Mouse (Mus musculus) heart, postnatal 0 days (tissue): ENCODE measurements around the gene Trpm4. TPM values are rescaled to one million over a fixed set of nuclear protein-coding genes. Genes with fewer than 3 reads are reported as not detected.

Source experiments
- ATAC-seq: fragments of 200-750 bp; cut with Nextera tagmentation; 2 replicates; pipeline ENCODE4 v1.8.0; 2017; ENCODE audit warnings: low read depth, moderate number of reproducible peaks, moderate library complexity; ENCODE audit not compliant: insufficient read depth
- DNase-seq: peaks from one replicate; pipeline ENCODE4 v3.0.0-alpha.2; 2016; ENCODE audit warnings: low spot score
- H3K27ac ChIP-seq: fragments of 300-500 bp; sonication (generic); 2 replicates; pipeline ENCODE4 v1.5.1; 2014; ENCODE audit warnings: low read depth, mild to moderate bottlenecking
- H3K27me3 ChIP-seq: fragments of 300-500 bp; sonication (generic); 2 replicates; pipeline ENCODE4 v1.6.1; 2014; ENCODE audit warnings: low read length, mixed read lengths; ENCODE audit not compliant: control insufficient read depth, insufficient read depth
- H3K36me3 ChIP-seq: fragments of 300-500 bp; sonication (generic); replicated peaks from 2 replicates; pipeline ENCODE4 v1.6.1; 2014; ENCODE audit warnings: low read length, mixed read lengths; ENCODE audit not compliant: control insufficient read depth, insufficient read depth
- H3K4me1 ChIP-seq: fragments of 300-500 bp; sonication (generic); 2 replicates; pipeline ENCODE4 v1.6.1; 2014; ENCODE audit warnings: antibody characterized with exemption; ENCODE audit not compliant: control insufficient read depth, insufficient read depth
- H3K4me2 ChIP-seq: fragments of 300-500 bp; sonication (generic); 2 replicates; pipeline ENCODE4 v1.6.1; 2014; ENCODE audit warnings: low read depth, mild to moderate bottlenecking, low read length, moderate library complexity
- H3K4me3 ChIP-seq: fragments of 300-500 bp; sonication (generic); 2 replicates; pipeline ENCODE4 v1.5.1; 2014; ENCODE audit warnings: low read depth, low read length
- H3K9ac ChIP-seq: fragments of 300-500 bp; sonication (generic); replicated peaks from 2 replicates; pipeline ENCODE4 v1.6.1; 2014; ENCODE audit warnings: low read depth, low read length, mixed read lengths
- H3K9me3 ChIP-seq: fragments of 300-500 bp; sonication (generic); replicated peaks from 2 replicates; pipeline ENCODE4 v1.6.1; 2016; ENCODE audit warnings: low read length; ENCODE audit not compliant: control insufficient read depth
- CTCF ChIP-seq: IDR thresholded peaks from 2 replicates; pipeline ENCODE4 v1.5.1; 2016; ENCODE audit warnings: antibody characterized with exemption, control low read depth, low read depth
- EP300 ChIP-seq: IDR thresholded peaks from 2 replicates; pipeline ENCODE4 v1.6.1; 2016; ENCODE audit warnings: antibody characterized with exemption, low read depth
- WGBS: fragments of 180-500 bp; shearing (Covaris S2); extraction: QIAGEN DNeasy Blood & Tissue Kit; methylation state at CpG from one replicate; pipeline ENCODE4 v1.1.7; 2014; 5-methylcytosine and 5-hydroxymethylcytosine counted together
- polyA plus RNA-seq: library from polyadenylated mRNA; unstranded; fragments of >200 nt; fragmentation: Nextera tagmentation; extraction: Ambion mirVana; gene quantifications from 2 replicates; pipeline ENCODE4 v1.2.1, GENCODE M21; 2015
- total RNA-seq: library from RNA; depleted of rRNA; stranded (reverse); fragments of >200 nt; gene quantifications from 2 replicates; pipeline ENCODE4 v1.2.3, GENCODE M21; 2014; ENCODE audit warnings: low replicate concordance

Trpm4 gene
- total and polyA plus RNA-seq, 2 experiments from 2014 or later: 14.2 to 44.0 TPM

- H3K9ac ChIP-seq: no peak overlapping the region
- H3K27ac ChIP-seq: no peak overlapping the region
- 14% methylated on average over 4 of the region's 4 CpGs for WGBS
- peak overlapping the region; percentile 32 for H3K4me3 ChIP-seq
- peaks cover 48% of the 10 kb centered on the region for H3K4me1 ChIP-seq
- ATAC-seq (no peak), DNase-seq (no peak)
- TF ChIP-seq EP300: no peak
- TF ChIP-seq CTCF: no peak
- H3K27me3 ChIP-seq: no peaks in the 10 kb centered on the region; the same call in 1 of the 2 replicates
- no peaks in the 10 kb centered on the region for H3K9me3 ChIP-seq
- H3K4me2 ChIP-seq: peak overlapping the region; percentile 94
- H3K36me3 ChIP-seq: no peaks in the 10 kb centered on the region
These were observed 3.9 kb upstream of the Trpm4 start for GRCm38 (mm10) chr7:45337469-45337868.

- DNase-seq: no peak
- H3K36me3 ChIP-seq: no peaks in the 10 kb centered on the region
- no peaks in the 10 kb centered on the region; the same call in 1 of the 2 replicates for H3K27me3 ChIP-seq
- 92% methylated on average over 4 of the region's 4 CpGs for WGBS
- no peak overlapping the region for H3K4me3 ChIP-seq
- no peaks in the 10 kb centered on the region for H3K9me3 ChIP-seq
- H3K9ac ChIP-seq: no peak overlapping the region
- H3K4me1 ChIP-seq: peaks cover 49% of the 10 kb centered on the region
- H3K27ac ChIP-seq: no peak overlapping the region
- TF ChIP-seq EP300: no peak
- no peak for TF ChIP-seq CTCF
- ATAC-seq: no peak
- H3K4me2 ChIP-seq: peak overlapping the region; percentile 94
These were observed 2.7 kb upstream of the Trpm4 start for GRCm38 (mm10) chr7:45336319-45336718.

- Histone ChIP-seq H3K4me3 (peak within 1 kb of the TSS; percentile 65; the same call in 1 of the 2 replicates), H3K9me3 (no peaks in the 10 kb centered on the region), H3K4me1 (peaks cover 38% of the 10 kb centered on the region), H3K36me3 (no peaks in the 10 kb centered on the region), H3K27ac (peak within 1 kb of the TSS; percentile 88), H3K9ac (0 out of 2 replicates have a peak within 1 kb of the TSS, but pooled peaks have one; percentile 4), H3K4me2 (peak within 1 kb of the TSS; percentile 81), H3K27me3 (no peaks in the 10 kb centered on the region; the same call in 1 of the 2 replicates)
- ATAC-seq: peak; percentile 63
- peak; percentile 81 for DNase-seq
- TF ChIP-seq CTCF: no peak
- TF ChIP-seq EP300: no peak
- WGBS: 10% methylated on average over 5 of the region's 5 CpGs
These were observed 1.5 kb upstream of the Trpm4 start, which contains the start of gene Hrc for GRCm38 (mm10) chr7:45335056-45335455. Gene Hrc (plus strand): TSS chr7:45335290.

GRCm38 (mm10) chr7:45334605-45335004, 1.0 kb upstream of the Trpm4 start:
- 24% methylated on average over 3 of the region's 3 CpGs for WGBS
- TF ChIP-seq EP300 (peak; percentile 37; the same call in 1 of the 2 replicates), CTCF (no peak)
- H3K9ac ChIP-seq: 0 out of 2 replicates have a peak overlapping the region, but pooled peaks have one; percentile 4
- peaks cover 33% of the 10 kb centered on the region for H3K4me1 ChIP-seq
- H3K27me3 ChIP-seq: no peaks in the 10 kb centered on the region
- 0 out of 2 replicates have a peak overlapping the region, but pooled peaks have one; percentile 65 for H3K4me3 ChIP-seq
- no peaks in the 10 kb centered on the region for H3K36me3 ChIP-seq
- DNase-seq: peak; percentile 54
- peak overlapping the region; percentile 81 for H3K4me2 ChIP-seq
- H3K27ac ChIP-seq: peak overlapping the region; percentile 88
- ATAC-seq: peak; percentile 52
- H3K9me3 ChIP-seq: no peaks in the 10 kb centered on the region

- Histone ChIP-seq H3K4me3 (peak overlapping the region; percentile 65), H3K9me3 (no peaks in the 10 kb centered on the region), H3K36me3 (no peaks in the 10 kb centered on the region), H3K9ac (peak overlapping the region; percentile 63), H3K4me1 (peaks cover 16% of the 10 kb centered on the region), H3K27ac (peak overlapping the region; percentile 88), H3K4me2 (peak overlapping the region; percentile 81), H3K27me3 (no peaks in the 10 kb centered on the region)
- TF ChIP-seq EP300 (no peak), CTCF (no peak)
- WGBS: 2% methylated on average over 22 of the region's 22 CpGs
- peak; percentile 29 for DNase-seq
- ATAC-seq: peak; percentile 8
These were observed 725 bp downstream of the Trpm4 start for GRCm38 (mm10) chr7:45332685-45333425.
